Mouse (Mus musculus): ENCODE results near the gene Gm10352.
"Not testable (repeated sequence)": the region's sequence is repeated elsewhere in the genome, so short reads cannot be mapped to it uniquely, and the experiment has no call there.

- TF ChIP-seq POLR2A (IDR thresholded peaks at IDR 0.05; ENCODE audit: control insufficient read depth, low read depth, low read length); CTCF (IDR thresholded peaks at IDR 0.05; ENCODE audit: control insufficient read depth, insufficient read depth, insufficient replicate concordance, low read depth, low read length): not testable (repeated sequence)
Observed at GRCm38 (mm10) chrY:2900689-2901088, at the start of gene Gm10352.
